In genomic region chr8:68984487-68984886, GRCm38 (mm10) we compare ENCODE assay signal across 10 mouse cellular contexts.
"Had no signal": no experiment of that assay in that cellular context is flagged by ENCODE, and none has a peak within 500 bp of the region (broad histone marks: within the 10 kb centered on the region; RNA-seq: fewer than 3 reads in every experiment).

No protein-coding gene starts in this region.

- ATAC-seq: midbrain, embryonic 15.5 days had no signal

- DNase-seq: kidney, adult 9 months; kidney, postnatal 14 days; kidney, postnatal 4 days; layer of hippocampus, adult 9-11 months; liver, embryonic 13.5 days; lung, adult 2 months; right cerebral cortex, postnatal 25 days; spleen, adult 18-20 months; thymus, postnatal 25 days had no signal
